In genomic region chr1:135941259-135942006, GRCm38 (mm10) we compare ENCODE assay signal across 12 mouse cellular contexts. TPM values are rescaled to one million over a fixed set of nuclear protein-coding genes. Genes with fewer than 3 reads are reported as not detected.
DNase-seq lines count a peak whose midpoint lies in the region; ATAC-seq lines count a peak whose summit lies in the region.
"Had no signal": no experiment of that assay in that cellular context is flagged by ENCODE, and none has a peak within 500 bp of the region (broad histone marks: within the 10 kb centered on the region; RNA-seq: fewer than 3 reads in every experiment).

No protein-coding gene starts in this region.

- H3K36me3 ChIP-seq in erythroblast, embryonic 14.5 days (ENCODE audit: control insufficient read depth): no peaks in the 10 kb centered on the region
- H3K36me3 ChIP-seq: hindbrain, embryonic 15.5 days had no signal

- H3K27me3 ChIP-seq in erythroblast, embryonic 14.5 days (ENCODE audit: control insufficient read depth): peaks cover 29% of the 10 kb centered on the region
- H3K27me3 ChIP-seq: hindbrain, embryonic 15.5 days had no signal

- ATAC-seq in megakaryocyte, adult 5-6 weeks (ENCODE audit: poor library complexity, severe bottlenecking): 0 out of 2 replicates have a peak, but pooled peaks have one; percentile 18
- ATAC-seq in cerebellum, adult (ENCODE audit: insufficient number of reproducible peaks, low FRiP score, low TSS enrichment): no peak

- H3K4me1 ChIP-seq in erythroblast, embryonic 14.5 days (ENCODE audit: control insufficient read depth): peaks cover 91% of the 10 kb centered on the region

- DNase-seq in urinary bladder, postnatal 14 days (ENCODE audit: low spot score): peak; percentile 14
- DNase-seq in urinary bladder, postnatal 25 days (ENCODE audit: low spot score): no peak
- no peak for DNase-seq in cerebellum, adult 18-20 months
- no peak for DNase-seq in right cerebral cortex, postnatal 10 days (ENCODE audit: low spot score in 2 of 2)
- DNase-seq: adrenal gland, adult 8-10 months; cerebellum, postnatal 10 days; kidney, postnatal 10 days; lung, postnatal 36 days had no signal

- no peaks in the 10 kb centered on the region for H3K9me3 ChIP-seq in erythroblast, embryonic 14.5 days (ENCODE audit: control insufficient read depth, low read length)
- H3K9me3 ChIP-seq: hindbrain, embryonic 15.5 days had no signal

- H3K4me3 ChIP-seq in erythroblast, embryonic 14.5 days (replicated peaks): peak overlapping the region; percentile 58
- H3K4me3 ChIP-seq: hindbrain, embryonic 15.5 days had no signal

RNA-seq across cellular contexts. Expression of gene Pkp1, which starts 22.4 kb away (rescaled TPM):
- not detected in 2 replicates for polyA plus RNA-seq in erythroblast, embryonic 14.5 days (2012)
- total RNA-seq in megakaryocyte, adult 5-6 weeks (2015): not detected in 2 replicates
- total RNA-seq in megakaryocyte, adult 5-6 weeks (2017): not detected in 2 replicates
